Mouse (Mus musculus) kidney, embryonic 15.5 days (tissue): ENCODE results near the gene Arl5c. TPM values are rescaled to one million over a fixed set of nuclear protein-coding genes. Genes with fewer than 3 reads are reported as not detected.

Experiments
- ATAC-seq: fragments of 200-750 bp; cut with Nextera tagmentation; replicated peaks from 2 replicates; pipeline ENCODE4 v1.8.0; 2017; ENCODE audit warnings: moderate TSS enrichment; ENCODE audit not compliant: low FRiP score
- H3K27ac ChIP-seq: fragments of 300-500 bp; sonication (generic); 2 replicates; pipeline ENCODE4 v1.5.1; 2015; ENCODE audit warnings: mild to moderate bottlenecking, inconsistent platforms
- H3K27me3 ChIP-seq: fragments of 300-500 bp; sonication (generic); 2 replicates; pipeline ENCODE4 v1.6.1; 2015; ENCODE audit warnings: inconsistent platforms
- H3K36me3 ChIP-seq: fragments of 300-500 bp; sonication (generic); 2 replicates; pipeline ENCODE4 v1.6.1; 2015; ENCODE audit warnings: inconsistent platforms
- H3K4me1 ChIP-seq: fragments of 300-500 bp; sonication (generic); 2 replicates; pipeline ENCODE4 v1.6.1; 2015; ENCODE audit warnings: inconsistent platforms
- H3K4me2 ChIP-seq: fragments of 300-500 bp; sonication (generic); 2 replicates; pipeline ENCODE4 v1.6.1; 2015; ENCODE audit warnings: moderate library complexity, mild to moderate bottlenecking, inconsistent platforms
- H3K4me3 ChIP-seq: fragments of 300-500 bp; sonication (generic); replicated peaks from 2 replicates; pipeline ENCODE4 v1.5.1; 2015; ENCODE audit warnings: mild to moderate bottlenecking, inconsistent platforms
- H3K9ac ChIP-seq: fragments of 300-500 bp; sonication (generic); 2 replicates; pipeline ENCODE4 v1.6.1; 2015; ENCODE audit warnings: mild to moderate bottlenecking, inconsistent platforms
- H3K9me3 ChIP-seq: fragments of 300-500 bp; sonication (generic); replicated peaks from 2 replicates; pipeline ENCODE4 v1.6.1; 2016; ENCODE audit warnings: inconsistent platforms
- WGBS: fragments of 180-500 bp; shearing (Covaris S2); methylation state at CpG from one replicate; pipeline ENCODE4 v1.1.7; 2015; ENCODE audit warnings: mixed read lengths; 5-methylcytosine and 5-hydroxymethylcytosine counted together
- polyA plus RNA-seq: library from polyadenylated mRNA; unstranded; fragments of >200 nt; fragmentation: Nextera tagmentation; extraction: Ambion mirVana; gene quantifications from 2 replicates; pipeline ENCODE4 v1.2.1, GENCODE M21; 2015

Gene Arl5c
- polyA plus RNA-seq, 1 experiment from 2014 or later: 10.1 TPM

DNA sequence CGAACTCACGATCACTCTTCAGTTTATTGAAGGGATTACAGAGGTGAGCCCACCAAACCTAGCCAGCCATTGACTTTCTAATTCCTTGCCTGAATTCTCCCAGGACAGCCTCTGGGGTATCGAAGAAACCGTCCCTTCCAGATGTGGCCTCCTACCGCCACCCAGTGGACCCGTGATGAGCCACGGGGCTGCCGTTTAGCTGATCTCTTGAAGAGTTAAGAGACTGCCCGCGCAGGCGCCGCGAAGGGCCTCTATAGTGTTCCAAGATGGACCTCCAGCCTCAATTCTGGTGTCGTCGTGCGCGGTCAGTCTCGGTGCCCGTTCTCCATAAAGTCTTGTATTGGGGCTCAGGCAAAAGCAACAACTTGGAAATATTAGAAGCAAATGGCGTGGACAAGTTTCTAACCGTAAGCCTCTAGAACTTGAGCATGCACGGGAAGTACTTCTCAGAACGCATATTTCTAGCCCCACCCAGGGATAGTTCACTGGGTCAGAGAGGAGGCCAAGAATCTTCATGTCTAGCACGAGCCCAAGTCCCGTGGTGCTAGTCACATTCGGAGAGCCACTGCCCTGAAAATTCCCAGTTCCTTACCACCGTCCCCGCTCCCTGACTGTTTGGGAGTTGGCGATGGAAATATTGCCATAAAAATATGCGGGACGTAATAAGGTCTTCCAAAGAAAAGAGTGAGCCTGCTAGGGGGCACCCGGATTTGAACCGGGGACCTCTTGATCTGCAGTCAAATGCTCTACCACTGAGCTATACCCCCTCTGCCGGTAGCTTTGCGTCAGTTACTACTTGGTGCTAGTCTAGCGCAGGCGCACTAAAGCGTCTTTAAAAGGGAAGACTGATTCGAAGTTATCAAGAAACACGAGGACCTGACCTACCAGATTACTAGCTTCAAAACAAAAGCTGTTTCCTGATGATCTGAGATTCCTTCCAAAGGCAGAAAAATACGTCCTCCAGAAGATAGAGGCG, 8.1 kb downstream of the Arl5c start:
- Histone ChIP-seq H3K4me3 (peak overlapping the region; percentile 87), H3K27me3 (peaks cover 31% of the 10 kb centered on the region), H3K27ac (peak overlapping the region; percentile 93), H3K4me1 (peaks cover 37% of the 10 kb centered on the region), H3K4me2 (peak overlapping the region; percentile 90), H3K36me3 (no peaks in the 10 kb centered on the region), H3K9me3 (no peaks in the 10 kb centered on the region), H3K9ac (peak overlapping the region; percentile 81)
- WGBS: under 1% methylated on average over 42 of the region's 42 CpGs
- peak; percentile 77 for ATAC-seq

DNA sequence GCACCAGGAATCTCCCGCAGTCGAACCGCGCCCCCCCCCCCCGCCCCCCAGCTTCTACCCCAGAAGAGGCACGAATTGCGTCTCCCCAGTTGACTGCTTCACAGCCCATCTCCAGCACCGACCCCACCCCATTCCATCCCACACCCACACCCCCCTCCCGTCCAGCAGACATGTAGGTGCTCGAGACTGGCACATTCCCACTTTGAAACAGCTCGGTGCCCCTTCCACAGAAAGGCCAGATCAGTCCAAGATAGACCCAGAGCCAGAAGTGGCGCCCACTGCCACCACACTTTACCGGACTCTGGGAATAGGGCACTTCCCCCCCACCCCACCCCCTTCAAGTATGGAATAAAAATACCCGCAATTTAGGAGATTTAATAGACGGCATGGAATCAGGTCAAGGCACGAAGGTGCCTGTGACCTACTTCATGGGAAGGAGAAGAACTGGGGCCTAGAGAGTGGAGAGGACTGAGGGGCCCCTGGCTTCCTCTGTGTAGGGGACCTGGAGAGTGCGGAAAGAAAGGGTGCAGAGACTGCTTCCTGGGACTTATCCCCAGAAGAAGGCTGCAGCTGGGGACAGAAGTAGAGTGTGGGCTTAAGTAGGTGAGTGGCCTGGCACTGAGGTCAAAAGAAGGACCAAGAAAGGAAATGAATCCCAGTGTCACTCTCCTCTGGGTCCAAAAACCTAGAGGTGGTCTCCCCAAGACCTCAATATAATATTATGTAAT, 9.1 kb downstream of the Arl5c start:
- no peak for ATAC-seq
- no peaks in the 10 kb centered on the region for H3K36me3 ChIP-seq
- peak overlapping the region; percentile 87 for H3K4me3 ChIP-seq
- 21% methylated on average over 17 of the region's 17 CpGs for WGBS
- H3K27ac ChIP-seq: 0 out of 2 replicates have a peak overlapping the region, but pooled peaks have one; percentile 10
- peaks cover 31% of the 10 kb centered on the region for H3K27me3 ChIP-seq
- H3K4me2 ChIP-seq: peak overlapping the region; percentile 90
- no peaks in the 10 kb centered on the region for H3K9me3 ChIP-seq
- peak overlapping the region; percentile 51 for H3K9ac ChIP-seq
- H3K4me1 ChIP-seq: peaks cover 37% of the 10 kb centered on the region

- H3K4me3 ChIP-seq: peak within 1 kb of the TSS; percentile 87
- H3K4me2 ChIP-seq: peak within 1 kb of the TSS; percentile 90
- 2% methylated on average over 71 of the region's 74 CpGs for WGBS
- H3K9ac ChIP-seq: peak within 1 kb of the TSS; percentile 51
- 0 out of 2 replicates have a peak within 1 kb of the TSS, but pooled peaks have one; percentile 10 for H3K27ac ChIP-seq
- H3K4me1 ChIP-seq: peaks cover 37% of the 10 kb centered on the region
- H3K36me3 ChIP-seq: no peaks in the 10 kb centered on the region
- H3K27me3 ChIP-seq: peaks cover 31% of the 10 kb centered on the region
- no peak for ATAC-seq
- no peaks in the 10 kb centered on the region for H3K9me3 ChIP-seq
These were observed 10.0 kb downstream of the Arl5c start, which contains the start of gene Plxdc1 for GRCm38 (mm10) chr11:97985727-97986677. Plxdc1 (minus strand) TSS chr11:97986444.

DNA sequence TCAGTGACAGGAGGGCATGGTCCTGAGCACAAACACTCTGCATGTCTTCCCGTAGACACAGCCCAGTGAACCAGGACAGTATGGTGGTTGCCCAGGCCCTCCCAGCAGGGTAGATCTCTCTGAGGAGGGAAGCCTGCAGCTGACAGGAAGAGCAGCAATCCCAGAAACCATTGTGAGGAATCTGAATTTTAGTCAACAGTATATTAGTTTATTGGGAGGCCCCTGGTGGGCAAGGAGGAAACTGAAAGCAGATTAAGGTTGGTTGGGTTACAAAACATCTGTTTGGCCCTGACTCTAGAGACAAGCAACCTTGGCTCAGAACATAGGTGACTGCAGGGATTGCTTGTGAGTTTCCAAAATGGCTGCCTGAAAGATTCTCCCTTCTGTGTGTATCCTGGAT, 12.0 kb downstream of the Arl5c start:
- 38% methylated on average over 1 of the region's 1 CpGs for WGBS
- ATAC-seq: no peak
- H3K27me3 ChIP-seq: peaks cover 31% of the 10 kb centered on the region
- no peak overlapping the region for H3K9ac ChIP-seq
- H3K4me2 ChIP-seq: no peak overlapping the region
- no peak overlapping the region for H3K4me3 ChIP-seq
- peaks cover 21% of the 10 kb centered on the region for H3K4me1 ChIP-seq
- H3K27ac ChIP-seq: no peak overlapping the region
- H3K9me3 ChIP-seq: no peaks in the 10 kb centered on the region
- H3K36me3 ChIP-seq: no peaks in the 10 kb centered on the region

- Histone ChIP-seq H3K4me1 (peaks cover 21% of the 10 kb centered on the region), H3K9me3 (no peaks in the 10 kb centered on the region), H3K36me3 (no peaks in the 10 kb centered on the region), H3K27ac (no peak overlapping the region), H3K27me3 (peaks cover 31% of the 10 kb centered on the region), H3K4me3 (no peak overlapping the region), H3K9ac (no peak overlapping the region), H3K4me2 (no peak overlapping the region)
- 74% methylated on average over 3 of the region's 3 CpGs for WGBS
- no peak for ATAC-seq
These were observed 12.5 kb downstream of the Arl5c start for GRCm38 (mm10) chr11:97983506-97983905.

DNA sequence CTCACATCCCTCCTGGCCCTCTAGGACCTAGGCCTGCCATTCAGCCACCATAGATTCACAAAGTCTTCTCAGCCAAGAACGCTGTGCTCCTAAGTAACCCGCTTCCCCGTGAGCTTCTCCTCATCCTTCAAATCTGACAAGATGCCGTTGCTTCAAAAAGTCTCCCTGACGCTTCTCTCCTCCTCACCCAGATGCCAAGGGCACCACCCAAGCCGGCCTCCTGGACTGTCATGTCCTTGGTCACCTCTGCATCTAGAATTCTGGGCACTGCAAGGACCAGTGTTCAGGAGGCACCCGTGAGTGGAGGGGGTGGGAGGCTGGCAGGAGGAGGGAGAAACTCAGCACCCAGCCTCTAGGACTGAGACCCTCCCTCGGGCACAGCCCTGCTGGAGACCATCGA, 13.3 kb downstream of the Arl5c start:
- H3K4me1 ChIP-seq: peaks cover 21% of the 10 kb centered on the region
- WGBS: 86% methylated on average over 9 of the region's 9 CpGs
- no peak overlapping the region for H3K27ac ChIP-seq
- no peak overlapping the region for H3K4me3 ChIP-seq
- H3K9ac ChIP-seq: no peak overlapping the region
- peaks cover 31% of the 10 kb centered on the region for H3K27me3 ChIP-seq
- no peaks in the 10 kb centered on the region for H3K36me3 ChIP-seq
- H3K9me3 ChIP-seq: no peaks in the 10 kb centered on the region
- ATAC-seq: no peak
- no peak overlapping the region for H3K4me2 ChIP-seq

DNA sequence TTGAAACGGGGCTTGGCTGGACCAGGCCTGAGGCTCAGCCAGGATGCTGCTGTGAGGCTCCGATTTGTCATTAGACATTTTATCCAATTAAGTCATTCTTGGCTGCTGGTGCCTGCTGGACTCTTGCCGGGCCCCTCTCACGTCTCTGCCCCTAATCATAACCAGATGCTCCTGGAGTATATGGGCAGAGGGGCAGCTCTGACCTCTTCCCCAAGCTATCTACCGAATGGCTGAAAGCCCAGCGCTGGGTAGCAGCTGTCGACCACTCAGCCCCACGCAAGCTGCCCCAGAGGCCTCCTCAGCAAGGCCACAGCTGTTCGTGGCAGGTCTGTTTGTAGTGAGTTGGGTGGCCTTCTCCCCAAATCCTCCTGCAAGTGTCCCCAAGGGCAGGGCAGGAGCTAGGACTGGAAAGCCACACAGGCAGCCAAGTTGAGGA, 15.4 kb downstream of the Arl5c start:
- WGBS: 62% methylated on average over 9 of the region's 9 CpGs
- no peaks in the 10 kb centered on the region for H3K36me3 ChIP-seq
- no peak overlapping the region for H3K4me3 ChIP-seq
- H3K27me3 ChIP-seq: peaks cover 15% of the 10 kb centered on the region
- peaks cover 3% of the 10 kb centered on the region; the same call in 1 of the 2 replicates for H3K4me1 ChIP-seq
- no peak overlapping the region for H3K4me2 ChIP-seq
- H3K9me3 ChIP-seq: no peaks in the 10 kb centered on the region
- no peak for ATAC-seq
- H3K27ac ChIP-seq: no peak overlapping the region
- no peak overlapping the region for H3K9ac ChIP-seq

DNA sequence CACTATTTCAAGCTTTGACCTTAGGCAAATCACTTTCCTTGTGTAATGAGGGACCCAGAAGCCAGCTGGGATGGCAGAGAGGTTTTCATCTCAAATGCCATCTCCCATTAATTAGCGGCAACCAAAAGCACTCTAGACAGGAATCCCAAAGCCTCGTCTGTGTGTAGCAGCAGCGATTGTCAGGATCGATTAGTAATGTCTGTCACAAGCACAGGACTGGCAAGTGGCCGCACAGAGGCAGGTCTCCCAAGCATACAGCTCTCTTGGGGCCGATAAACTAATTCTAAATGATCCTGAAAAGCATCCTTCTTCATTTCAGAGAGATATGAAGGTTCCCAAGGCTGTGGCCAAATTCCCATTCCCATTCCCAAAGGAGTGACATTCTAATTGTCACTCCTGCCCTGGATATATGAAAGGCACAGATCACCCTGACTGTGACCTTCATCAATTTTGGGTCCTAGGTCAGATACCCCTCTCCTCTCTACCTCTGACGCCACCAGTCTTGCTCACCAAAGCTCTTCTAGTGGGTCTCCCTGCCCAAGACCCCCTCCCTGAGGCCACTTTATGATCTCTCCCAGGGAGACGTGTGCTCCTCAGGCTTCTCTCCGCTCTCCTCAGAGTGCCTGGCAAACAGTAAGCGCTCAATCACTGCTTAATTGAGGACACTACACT, 16.0 kb downstream of the Arl5c start:
- Histone ChIP-seq H3K4me2 (no peak overlapping the region), H3K4me3 (no peak overlapping the region), H3K9me3 (no peaks in the 10 kb centered on the region), H3K9ac (no peak overlapping the region), H3K27me3 (peaks cover 9% of the 10 kb centered on the region), H3K4me1 (no peaks in the 10 kb centered on the region), H3K27ac (no peak overlapping the region), H3K36me3 (no peaks in the 10 kb centered on the region)
- no peak for ATAC-seq
- WGBS: 75% methylated on average over 10 of the region's 10 CpGs

DNA sequence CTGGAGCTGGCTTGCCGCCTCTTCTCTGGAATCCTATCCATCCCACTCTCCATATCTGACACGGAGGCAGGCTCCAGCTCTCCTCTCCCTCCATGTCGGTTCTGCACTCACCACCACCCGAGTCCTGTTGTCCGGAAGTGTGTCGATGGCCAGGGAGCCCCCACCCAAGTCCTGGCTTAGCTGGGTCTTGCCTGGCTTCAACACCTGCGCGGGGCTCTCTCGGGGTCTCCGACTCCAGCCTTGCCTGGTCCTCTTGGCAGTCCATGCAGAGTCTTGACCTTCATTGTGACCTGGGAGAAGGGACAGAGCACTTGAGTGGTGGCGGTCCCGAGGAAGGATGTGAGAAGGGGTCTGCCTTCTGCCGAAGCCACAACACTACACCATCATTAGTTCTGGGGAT, 17.6 kb downstream of the Arl5c start:
- H3K36me3 ChIP-seq: no peaks in the 10 kb centered on the region
- no peaks in the 10 kb centered on the region for H3K27me3 ChIP-seq
- H3K9me3 ChIP-seq: no peaks in the 10 kb centered on the region
- no peak overlapping the region for H3K9ac ChIP-seq
- no peaks in the 10 kb centered on the region for H3K4me1 ChIP-seq
- ATAC-seq: no peak
- H3K4me2 ChIP-seq: no peak overlapping the region
- WGBS: 85% methylated on average over 13 of the region's 13 CpGs
- no peak overlapping the region for H3K27ac ChIP-seq
- H3K4me3 ChIP-seq: no peak overlapping the region

DNA sequence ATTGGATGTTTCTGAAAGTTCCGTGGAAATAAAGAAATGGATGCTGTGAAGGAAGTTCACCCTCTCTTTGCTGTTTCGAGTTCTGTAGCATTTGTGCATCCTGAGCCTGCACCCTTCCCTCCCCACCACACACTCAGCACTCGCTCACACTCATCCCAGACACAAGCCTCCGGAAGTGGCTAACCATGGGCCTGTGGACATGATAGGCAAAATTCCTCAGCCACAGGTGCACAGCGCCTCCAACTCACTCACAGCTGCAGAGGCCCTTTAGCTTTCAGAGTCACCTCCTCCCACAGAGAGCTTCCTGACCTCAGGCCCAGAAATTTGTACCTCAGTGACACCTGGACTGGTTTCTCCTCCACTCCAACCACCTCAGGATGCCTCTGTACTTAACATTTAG, 18.2 kb downstream of the Arl5c start:
- Histone ChIP-seq H3K4me1 (no peaks in the 10 kb centered on the region), H3K36me3 (no peaks in the 10 kb centered on the region), H3K27me3 (no peaks in the 10 kb centered on the region), H3K4me3 (no peak overlapping the region), H3K27ac (no peak overlapping the region), H3K4me2 (no peak overlapping the region), H3K9ac (no peak overlapping the region), H3K9me3 (no peaks in the 10 kb centered on the region)
- ATAC-seq: no peak
- WGBS: 82% methylated on average over 5 of the region's 5 CpGs

DNA sequence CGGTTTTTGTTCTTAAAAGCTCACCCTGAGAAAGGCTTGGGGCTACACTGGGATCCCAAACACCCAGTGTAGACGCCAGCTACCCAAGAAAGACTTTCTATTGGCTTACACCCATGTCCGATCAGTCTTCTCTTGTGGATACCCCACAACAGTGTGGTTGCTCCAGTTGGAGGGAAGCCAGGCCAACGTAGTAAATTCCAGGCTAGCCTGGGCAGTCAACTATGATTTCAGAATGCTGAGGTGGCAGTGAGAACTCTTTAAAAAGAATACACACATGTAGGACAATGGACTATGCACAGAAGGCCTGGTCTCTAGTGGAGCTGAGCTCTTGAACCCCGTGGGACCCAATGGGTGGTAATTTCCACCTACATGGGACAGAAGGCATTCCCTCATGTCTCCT, 21.2 kb downstream of the Arl5c start:
- H3K4me1 ChIP-seq: 0 out of 2 replicates have a peak, but pooled peaks cover 3% of the 10 kb centered on the region
- no peaks in the 10 kb centered on the region for H3K36me3 ChIP-seq
- no peaks in the 10 kb centered on the region for H3K27me3 ChIP-seq
- H3K4me3 ChIP-seq: no peak overlapping the region
- WGBS: 83% methylated on average over 5 of the region's 5 CpGs
- no peaks in the 10 kb centered on the region for H3K9me3 ChIP-seq
- H3K4me2 ChIP-seq: no peak overlapping the region
- ATAC-seq: no peak
- H3K27ac ChIP-seq: no peak overlapping the region
- H3K9ac ChIP-seq: no peak overlapping the region
